Mouse (Mus musculus) layer of hippocampus, adult 18-20 months (tissue): ENCODE results near the gene Rcan1. TPM values are rescaled to one million over a fixed set of nuclear protein-coding genes. Genes with fewer than 3 reads are reported as not detected.
"Not testable (repeated sequence)": the region's sequence is repeated elsewhere in the genome, so short reads cannot be mapped to it uniquely, and the experiment has no call there.

Experiments used
- DNase-seq, 2 experiments: peaks; one replicate each; pipeline ENCODE4 v3.0.0; 2022; ENCODE audit warnings: low spot score in 2 of 2
- total RNA-seq, 2 experiments: library from RNA; stranded (reverse); gene quantifications; 2 replicates each; pipeline ENCODE4 v1.2.3; 2021

Rcan1 gene
- total RNA-seq, 2 experiments from 2014 or later = 46.9 to 48.9 TPM

DNA sequence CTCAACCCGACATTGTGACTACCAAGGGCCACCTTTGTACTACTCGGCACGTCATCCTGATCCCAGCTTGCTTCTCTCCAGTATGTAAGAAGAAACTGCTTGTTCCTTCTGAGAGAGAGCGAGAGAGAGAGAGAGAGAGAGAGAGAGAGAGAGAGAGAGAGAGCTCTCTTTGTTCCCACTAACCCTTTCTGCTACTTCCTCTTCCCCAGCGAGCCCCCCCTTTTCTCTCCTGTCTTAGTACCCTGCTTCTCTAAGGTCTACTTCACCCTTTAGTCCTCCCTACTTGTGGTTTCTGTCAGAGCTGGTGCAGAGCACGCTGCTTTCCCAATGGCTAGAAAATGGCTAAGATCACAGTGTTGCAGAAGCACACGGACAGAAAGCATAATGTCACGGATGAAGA is 30.4 kb downstream of the Rcan1 start:
- no peak for DNase-seq

- DNase-seq = no peak
Measured at GRCm38 (mm10) chr16:92439775-92440174, 30.9 kb downstream of the Rcan1 start.

DNA sequence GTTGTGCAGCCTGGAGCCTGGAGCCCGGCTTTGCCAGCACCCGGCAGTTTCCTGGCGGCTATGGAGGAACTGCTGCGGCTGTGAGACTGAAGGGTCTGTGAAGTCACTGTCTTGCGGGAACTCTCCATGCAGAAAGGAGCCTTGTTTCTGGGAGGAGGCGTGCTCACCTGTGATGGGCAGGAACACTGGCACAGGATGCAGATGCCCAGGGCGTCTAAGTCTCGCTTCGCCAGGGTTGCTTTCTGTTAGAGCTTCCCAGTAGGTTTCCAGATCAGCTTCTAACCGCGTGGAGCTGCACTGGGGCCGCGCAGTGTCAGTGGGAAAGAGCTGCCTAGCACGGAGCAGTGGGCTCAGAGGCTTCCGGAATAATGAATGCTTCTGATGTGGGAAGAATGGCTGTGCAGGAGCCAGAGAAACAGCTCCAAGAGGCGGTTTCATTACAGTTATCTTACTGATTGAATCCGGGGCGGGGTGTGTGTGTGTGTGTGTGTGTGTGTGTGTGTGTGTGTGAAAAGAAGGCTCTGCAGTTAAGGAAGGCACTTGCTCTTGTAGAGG is 35.2 kb downstream of the Rcan1 start:
- no peak for DNase-seq

DNA sequence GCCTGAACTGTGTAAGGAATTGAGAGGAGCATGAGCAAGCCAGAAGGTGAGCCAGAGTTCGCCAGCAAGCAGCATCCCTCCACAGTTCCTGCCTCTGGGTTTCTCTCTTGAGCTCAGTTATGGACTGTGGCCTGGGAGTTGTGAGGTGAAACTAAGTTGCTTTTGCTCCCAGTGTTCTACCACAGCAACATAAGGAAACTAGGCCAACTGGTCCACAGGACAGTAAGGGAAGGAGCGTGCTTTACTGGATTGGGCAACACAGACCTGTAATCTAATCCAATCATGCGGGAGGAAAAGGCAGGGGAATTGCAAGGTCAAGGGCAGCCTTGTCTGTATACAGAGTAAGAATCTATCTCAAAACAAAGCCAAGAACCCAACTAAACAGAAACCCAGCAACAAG is 37.5 kb downstream of the Rcan1 start:
- DNase-seq = no peak

- DNase-seq = no peak
Measured at GRCm38 (mm10) chr16:92430731-92431130, 39.9 kb downstream of the Rcan1 start.

GRCm38 (mm10) chr16:92428197-92428950 is 42.3 kb downstream of the Rcan1 start:
- no peak for DNase-seq

DNA sequence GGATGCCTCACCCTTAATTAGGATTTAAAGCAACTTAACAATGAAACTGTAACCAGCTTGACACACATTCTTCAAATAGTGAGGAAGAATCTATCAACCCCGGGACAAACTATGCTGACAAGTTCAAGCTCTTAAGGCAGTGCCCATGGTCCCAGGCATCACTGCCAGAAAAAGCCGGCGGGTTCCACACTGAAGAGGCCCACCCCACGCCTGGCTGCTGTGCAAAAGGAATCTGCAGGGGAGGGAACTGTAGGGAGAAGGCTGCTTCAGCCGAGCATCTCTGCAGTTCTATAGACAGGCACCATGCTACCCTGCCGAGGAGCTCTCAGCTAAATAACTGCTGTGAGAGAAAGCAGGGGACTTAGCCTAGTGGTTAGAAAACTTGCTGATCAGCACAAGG is 44.0 kb downstream of the Rcan1 start:
- no peak for DNase-seq

GRCm38 (mm10) chr16:92425875-92426274 is 44.8 kb downstream of the Rcan1 start:
- no peak for DNase-seq

DNA sequence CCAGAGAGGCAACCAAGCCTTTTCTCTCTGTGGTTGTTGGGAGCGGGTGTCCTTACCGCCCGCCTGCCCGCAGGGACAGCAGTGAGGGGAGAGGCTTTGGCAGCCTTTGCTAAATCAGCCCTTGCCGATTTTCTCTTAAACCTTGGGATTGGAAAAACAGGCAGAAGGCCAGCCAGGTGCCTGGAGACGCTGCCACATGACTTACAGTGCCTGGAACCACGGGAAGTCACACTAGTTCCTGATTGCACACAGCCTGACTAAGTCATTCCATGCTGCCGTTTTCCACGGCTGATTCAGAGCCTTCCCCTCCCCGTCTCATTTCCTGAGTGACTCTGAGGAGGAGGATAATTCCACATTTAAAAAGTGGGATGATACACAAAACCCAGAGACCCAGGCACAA is 47.3 kb downstream of the Rcan1 start:
- DNase-seq = peak in 1 of 2 experiments; percentile 24

DNA sequence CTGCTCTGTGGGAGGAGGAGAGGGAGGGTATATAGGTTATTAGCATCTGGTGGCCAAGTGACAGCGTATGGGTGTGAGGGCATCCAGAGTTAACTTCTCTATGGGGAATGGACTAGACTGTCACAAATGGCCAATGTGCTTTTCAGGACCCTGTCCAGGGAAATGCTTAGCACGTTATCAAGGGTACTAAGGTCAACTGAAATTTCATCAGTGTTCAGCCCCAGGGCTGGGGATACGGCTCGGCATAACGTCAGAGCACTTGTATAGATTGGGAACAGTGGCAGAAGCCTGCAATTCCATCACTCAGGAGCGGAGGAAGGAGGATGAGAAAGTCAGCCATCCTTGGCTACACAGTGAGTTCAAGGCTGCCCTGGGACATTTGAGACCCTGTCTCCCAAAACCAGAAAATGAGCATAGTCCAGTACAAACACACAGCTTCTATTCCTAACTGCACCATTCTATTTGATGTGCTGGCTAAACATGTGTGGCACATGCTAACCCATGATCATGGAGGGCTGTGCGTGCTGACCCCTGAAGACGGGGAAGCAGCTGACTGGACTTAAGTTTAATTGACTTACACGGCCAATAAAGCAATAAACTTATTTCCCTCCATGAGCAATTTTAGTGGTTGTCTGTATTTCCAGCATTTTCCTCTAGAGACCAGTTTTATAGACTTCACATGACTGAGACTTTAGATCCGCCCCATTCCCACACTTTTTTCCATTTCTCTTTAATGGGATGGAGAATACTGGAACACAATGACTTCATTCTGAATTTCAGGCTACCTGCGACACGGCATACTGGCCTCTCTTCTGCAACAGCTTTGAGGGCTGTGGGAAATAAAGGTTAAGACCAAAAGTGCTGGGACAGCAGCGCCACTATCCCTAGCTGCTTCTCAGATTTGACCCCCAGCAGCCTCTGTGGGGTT is 48.0 kb downstream of the Rcan1 start:
- DNase-seq = no peak

DNA sequence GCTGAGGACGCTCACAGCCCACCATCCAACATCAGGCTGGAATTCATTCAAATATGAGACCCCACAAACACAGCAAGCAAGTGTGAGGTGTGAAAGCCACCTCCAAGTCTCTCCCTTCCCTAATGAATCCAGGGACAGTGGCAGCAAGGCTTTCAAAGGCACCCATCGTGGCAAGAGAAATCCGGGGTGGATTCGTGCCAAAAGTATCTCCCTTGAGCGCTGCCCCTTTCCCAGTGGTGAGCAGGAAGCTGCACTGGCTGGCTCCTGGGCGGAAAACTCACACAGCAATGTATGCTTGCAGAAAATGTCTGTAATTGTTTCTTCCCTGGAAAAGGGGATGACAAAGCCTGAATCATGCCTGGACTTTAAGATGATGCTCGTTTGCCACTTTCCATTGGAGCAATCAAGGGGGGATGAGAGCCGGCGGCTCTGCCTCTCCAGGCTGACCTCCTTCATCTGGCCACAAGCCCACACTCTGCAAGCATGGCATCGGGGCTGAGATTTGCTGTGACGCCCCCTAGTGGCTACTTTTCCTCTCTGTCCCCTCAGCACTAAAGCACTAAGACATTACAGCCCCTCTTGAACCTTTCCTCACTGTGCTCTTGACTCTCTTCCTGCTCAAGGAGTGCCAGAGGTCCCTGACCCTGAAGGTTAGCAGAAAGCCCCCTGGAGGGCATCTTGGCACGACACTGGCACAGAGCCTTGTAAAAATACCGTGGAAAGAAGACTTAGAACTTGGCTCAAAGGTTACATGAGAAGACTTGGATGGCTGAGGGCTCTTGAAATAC is 49.3 kb downstream of the Rcan1 start:
- no peak for DNase-seq

- no peak for DNase-seq
Measured at GRCm38 (mm10) chr16:92420641-92421040, 50.0 kb downstream of the Rcan1 start.

GRCm38 (mm10) chr16:92419099-92419498 is 51.6 kb downstream of the Rcan1 start:
- DNase-seq = no peak

- no peak for DNase-seq
Measured at GRCm38 (mm10) chr16:92417267-92417666, 53.4 kb downstream of the Rcan1 start.

GRCm38 (mm10) chr16:92415702-92416118 is 55.0 kb downstream of the Rcan1 start:
- DNase-seq = no peak

DNA sequence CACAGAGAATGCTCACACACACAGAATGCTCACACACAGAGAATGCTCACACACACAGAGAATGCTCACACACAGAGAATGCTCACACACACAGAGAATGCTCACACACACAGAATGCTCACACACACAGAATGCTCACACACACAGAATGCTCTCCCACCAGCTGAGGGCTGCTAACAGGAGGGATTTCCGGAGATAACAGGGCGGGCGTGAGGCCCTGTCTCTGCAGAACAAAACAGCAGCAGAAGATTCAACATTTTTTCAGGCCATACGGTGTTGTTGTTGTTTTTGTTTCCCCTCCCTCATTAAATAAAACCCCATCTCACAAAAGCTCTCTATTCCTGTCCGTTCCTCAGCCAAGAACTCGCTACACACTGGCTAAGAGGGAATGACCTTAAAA is 55.6 kb downstream of the Rcan1 start:
- not testable (repeated sequence) for DNase-seq

GRCm38 (mm10) chr16:92412888-92413287 is 57.8 kb downstream of the Rcan1 start:
- DNase-seq = no peak

DNA sequence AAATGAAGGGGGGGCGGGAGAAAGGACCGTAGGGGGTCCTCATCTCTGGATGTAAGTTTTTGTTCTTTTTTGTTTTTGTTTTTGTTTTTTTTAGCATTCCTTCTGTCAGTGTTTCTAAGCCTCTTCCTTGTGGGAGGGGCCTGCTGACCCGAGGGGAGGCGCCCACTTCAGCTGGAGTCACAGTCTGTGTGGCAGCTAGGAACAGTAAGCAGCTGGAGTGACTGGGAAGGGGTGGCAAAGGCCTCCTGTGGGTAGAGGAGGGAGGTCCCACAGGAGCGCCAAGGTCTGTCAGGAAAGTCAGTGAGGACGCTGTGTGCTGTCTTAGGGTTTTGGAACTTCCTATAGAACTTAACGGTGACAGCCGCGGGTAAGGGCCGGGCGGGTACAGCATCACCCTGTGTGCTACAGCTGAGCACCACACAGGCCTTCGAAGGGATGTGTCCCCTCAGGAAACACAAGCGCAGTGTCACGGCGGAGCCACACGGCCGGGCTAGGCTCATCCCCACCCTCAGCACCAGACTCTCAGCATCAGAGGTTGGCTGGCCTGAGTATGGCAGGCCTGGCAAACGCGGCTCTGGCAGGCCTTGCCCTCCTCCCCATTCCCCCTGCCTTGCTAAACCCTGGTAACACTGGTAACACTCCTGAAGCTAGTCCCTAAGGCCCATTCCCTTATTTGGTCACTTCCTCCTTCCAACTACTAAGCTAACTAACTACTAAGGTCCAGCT is 58.5 kb downstream of the Rcan1 start:
- no peak for DNase-seq

GRCm38 (mm10) chr16:92410344-92410743 is 60.3 kb downstream of the Rcan1 start:
- no peak for DNase-seq

GRCm38 (mm10) chr16:92407883-92408282 is 62.8 kb downstream of the Rcan1 start:
- no peak for DNase-seq
